Mouse (Mus musculus) thymus, adult 2 months (tissue): ENCODE measurements around the gene Schip1. TPM values are rescaled to one million over a fixed set of nuclear protein-coding genes. Genes with fewer than 3 reads are reported as not detected.

ENCODE experiments used
- DNase-seq: peaks from one replicate; pipeline ENCODE4 v3.0.0; 2021
- H3K27ac ChIP-seq: fragments of 200-500 bp; 2 replicates; pipeline ENCODE4 v1.5.1; 2012; ENCODE audit warnings: low read length, control low read depth; ENCODE audit not compliant: control insufficient read depth, insufficient read depth
- H3K27me3 ChIP-seq: fragments of 200-500 bp; 2 replicates; pipeline ENCODE4 v1.6.1; 2012; ENCODE audit warnings: mild to moderate bottlenecking, low read length, moderate library complexity, mixed read lengths; ENCODE audit not compliant: control insufficient read depth, insufficient read depth
- H3K36me3 ChIP-seq: fragments of 200-500 bp; 2 replicates; pipeline ENCODE4 v1.6.1; 2012; ENCODE audit warnings: mild to moderate bottlenecking, low read length, moderate library complexity; ENCODE audit not compliant: control insufficient read depth, insufficient read depth
- H3K4me1 ChIP-seq: fragments of 200-500 bp; replicated peaks from 2 replicates; pipeline ENCODE4 v1.6.1; 2012; ENCODE audit warnings: low read length; ENCODE audit not compliant: control insufficient read depth, insufficient read depth
- H3K4me3 ChIP-seq: fragments of 200-500 bp; 2 replicates; pipeline ENCODE4 v1.5.1; 2012; ENCODE audit warnings: mild to moderate bottlenecking, low read length, control low read depth, moderate library complexity; ENCODE audit not compliant: control insufficient read depth, insufficient read depth
- CTCF ChIP-seq: fragments of 200-500 bp; IDR thresholded peaks from 2 replicates; pipeline ENCODE4 v1.5.1; 2012; ENCODE audit warnings: mild to moderate bottlenecking, control low read depth, low read length, moderate library complexity, borderline replicate concordance; ENCODE audit not compliant: control insufficient read depth, poor library complexity, insufficient read depth; ENCODE audit errors: extremely low read depth
- POLR2A ChIP-seq: fragments of 200-500 bp; IDR thresholded peaks from 2 replicates; pipeline ENCODE4 v1.6.1; 2012; ENCODE audit warnings: mild to moderate bottlenecking, low read length, control low read depth, moderate library complexity; ENCODE audit not compliant: control insufficient read depth, poor library complexity, insufficient read depth; ENCODE audit errors: extremely low read depth
- WGBS: fragments of 180-500 bp; shearing (Covaris S2); methylation state at CpG from one replicate; pipeline ENCODE4 v1.1.7; 2018; 5-methylcytosine and 5-hydroxymethylcytosine counted together
- polyA plus RNA-seq: library from polyadenylated mRNA; depleted of rRNA; stranded (reverse); fragments of >200 nt; gene quantifications from 2 replicates; pipeline ENCODE4 v1.2.3, GENCODE M21; 2012

Schip1 gene
- polyA plus RNA-seq, 1 experiment: 3.2 TPM

DNA sequence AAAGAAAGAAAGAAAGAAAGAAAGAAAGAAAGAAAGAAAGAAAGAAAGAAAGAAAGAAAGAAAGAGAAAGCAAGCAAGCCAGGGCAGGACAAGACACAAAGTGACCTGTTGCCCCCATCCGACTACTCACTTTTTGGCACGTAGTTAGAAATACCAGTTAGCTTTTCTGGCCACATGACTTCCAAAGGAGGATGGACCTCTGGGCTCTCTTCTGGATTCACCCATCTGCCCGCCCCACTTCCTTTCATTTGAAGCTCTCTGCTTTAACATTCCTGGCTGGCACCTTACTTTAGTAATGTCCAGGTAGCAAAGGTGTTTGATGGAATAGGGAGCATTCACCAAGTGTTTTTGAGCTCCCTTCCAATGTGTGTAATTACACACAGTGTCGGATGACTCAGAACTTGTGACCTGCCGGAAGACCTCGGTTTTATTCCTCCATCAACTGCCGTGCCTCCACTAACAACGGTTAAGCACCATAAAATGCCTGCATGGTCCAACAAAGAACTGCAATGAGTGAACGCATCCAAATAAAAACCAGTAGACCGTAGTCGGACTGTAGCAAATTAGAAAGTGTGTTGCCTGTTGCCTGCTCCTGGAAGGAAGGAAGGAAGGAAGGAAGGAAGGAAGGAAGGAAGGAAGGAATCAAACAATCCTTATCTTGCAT lies 546.1 kb downstream of the Schip1 start:
- TF ChIP-seq CTCF (no peak), POLR2A (no peak)

DNA sequence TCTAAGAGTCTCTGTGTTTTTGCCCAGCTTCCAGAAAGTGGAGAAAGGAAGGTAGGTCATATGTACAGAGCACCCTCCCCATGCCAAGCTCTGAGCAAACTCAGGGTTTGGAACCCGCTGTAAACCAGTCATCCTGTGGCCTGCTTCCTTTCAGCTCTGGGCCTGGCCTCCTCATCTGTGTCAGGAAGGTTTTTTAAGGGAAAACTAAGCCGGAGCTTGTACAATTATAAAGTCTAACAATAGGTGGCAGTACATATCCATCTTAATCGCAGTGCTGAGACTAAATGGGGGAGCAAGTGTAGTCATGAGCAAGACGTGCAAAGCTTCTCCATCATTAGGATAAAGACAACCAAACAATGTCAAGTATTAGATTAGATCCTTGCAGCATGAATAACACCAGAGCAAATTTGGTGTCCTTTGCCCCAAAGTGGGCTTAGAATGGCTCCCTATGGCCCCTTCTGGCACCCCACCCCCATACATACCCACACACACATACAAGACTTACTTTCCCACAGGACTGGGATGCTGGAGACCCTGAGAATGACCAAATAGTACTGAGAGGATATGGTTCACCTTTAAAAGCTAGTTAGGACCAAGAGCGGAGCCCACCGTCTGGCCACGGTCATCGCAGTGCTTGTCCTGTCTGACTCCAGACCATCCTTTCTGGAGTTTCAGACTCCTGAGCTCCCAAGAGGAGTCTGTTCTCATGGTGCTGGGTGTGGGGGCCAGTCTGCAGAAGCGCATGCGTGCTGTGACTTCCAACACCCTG lies 550.6 kb downstream of the Schip1 start:
- no peak for TF ChIP-seq POLR2A
- no peak for TF ChIP-seq CTCF
- H3K4me1 ChIP-seq: no peaks in the 10 kb centered on the region
- peak; percentile 18 for DNase-seq
- no peak overlapping the region for H3K27ac ChIP-seq
- H3K36me3 ChIP-seq: no peaks in the 10 kb centered on the region
- H3K27me3 ChIP-seq: no peaks in the 10 kb centered on the region
- no peak overlapping the region for H3K4me3 ChIP-seq
- WGBS: 49% methylated on average over 10 of the region's 10 CpGs

More for the DNA sequence above, 546.1 kb downstream of the Schip1 start:
- Histone ChIP-seq H3K27me3 (no peaks in the 10 kb centered on the region), H3K4me1 (no peaks in the 10 kb centered on the region), H3K27ac (no peak overlapping the region), H3K4me3 (no peak overlapping the region), H3K36me3 (no peaks in the 10 kb centered on the region)
- WGBS: 93% methylated on average over 11 of the region's 11 CpGs
- DNase-seq: no peak

DNA sequence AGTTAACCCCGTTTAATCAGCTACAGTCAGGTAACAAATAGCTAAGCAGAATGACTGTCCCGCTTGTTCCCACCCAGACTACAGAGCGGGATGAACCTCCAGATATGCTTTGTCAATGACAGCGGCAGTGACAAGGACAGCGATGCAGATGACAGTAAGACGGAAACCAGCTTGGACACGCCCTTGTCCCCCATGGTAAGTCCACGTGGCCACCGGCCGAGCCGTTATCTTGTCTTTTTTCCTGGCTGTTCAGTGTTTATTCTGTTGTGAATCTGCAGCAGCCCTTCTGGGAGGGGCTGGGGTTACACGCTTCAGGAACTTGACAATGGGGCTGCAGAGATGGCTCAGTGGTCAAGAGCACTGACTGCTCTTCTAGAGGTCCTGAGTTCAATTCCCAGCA lies 551.8 kb downstream of the Schip1 start:
- no peaks in the 10 kb centered on the region for H3K4me1 ChIP-seq
- H3K27ac ChIP-seq: no peak overlapping the region
- no peaks in the 10 kb centered on the region for H3K36me3 ChIP-seq
- 91% methylated on average over 12 of the region's 12 CpGs for WGBS
- H3K27me3 ChIP-seq: no peaks in the 10 kb centered on the region
- H3K4me3 ChIP-seq: no peak overlapping the region
- no peak for DNase-seq
- no peak for TF ChIP-seq POLR2A
- no peak for TF ChIP-seq CTCF

- Histone ChIP-seq H3K36me3 (no peaks in the 10 kb centered on the region), H3K27me3 (no peaks in the 10 kb centered on the region), H3K27ac (no peak overlapping the region), H3K4me1 (no peaks in the 10 kb centered on the region), H3K4me3 (no peak overlapping the region)
- DNase-seq: no peak
- TF ChIP-seq CTCF (no peak), POLR2A (no peak)
- WGBS: 95% methylated on average over 10 of the region's 10 CpGs
Measured at GRCm38 (mm10) chr3:68617708-68618107, 553.1 kb downstream of the Schip1 start.

GRCm38 (mm10) chr3:68619097-68619496 lies 554.5 kb downstream of the Schip1 start:
- H3K27me3 ChIP-seq: no peaks in the 10 kb centered on the region
- 86% methylated on average over 5 of the region's 5 CpGs for WGBS

GRCm38 (mm10) chr3:68621971-68622370 lies 557.4 kb downstream of the Schip1 start:
- no peak overlapping the region for H3K27ac ChIP-seq
- H3K4me1 ChIP-seq: no peaks in the 10 kb centered on the region; the same call in 1 of the 2 replicates
- no peaks in the 10 kb centered on the region for H3K27me3 ChIP-seq
- no peaks in the 10 kb centered on the region for H3K36me3 ChIP-seq
- WGBS: 89% methylated on average over 3 of the region's 3 CpGs
- TF ChIP-seq POLR2A (no peak), CTCF (no peak)
- DNase-seq: no peak
- H3K4me3 ChIP-seq: no peak overlapping the region

More at GRCm38 (mm10) chr3:68619097-68619496, 554.5 kb downstream of the Schip1 start:
- no peaks in the 10 kb centered on the region for H3K4me1 ChIP-seq
- H3K36me3 ChIP-seq: no peaks in the 10 kb centered on the region
- H3K27ac ChIP-seq: no peak overlapping the region
- H3K4me3 ChIP-seq: no peak overlapping the region
- TF ChIP-seq POLR2A (no peak), CTCF (no peak)
- DNase-seq: no peak

DNA sequence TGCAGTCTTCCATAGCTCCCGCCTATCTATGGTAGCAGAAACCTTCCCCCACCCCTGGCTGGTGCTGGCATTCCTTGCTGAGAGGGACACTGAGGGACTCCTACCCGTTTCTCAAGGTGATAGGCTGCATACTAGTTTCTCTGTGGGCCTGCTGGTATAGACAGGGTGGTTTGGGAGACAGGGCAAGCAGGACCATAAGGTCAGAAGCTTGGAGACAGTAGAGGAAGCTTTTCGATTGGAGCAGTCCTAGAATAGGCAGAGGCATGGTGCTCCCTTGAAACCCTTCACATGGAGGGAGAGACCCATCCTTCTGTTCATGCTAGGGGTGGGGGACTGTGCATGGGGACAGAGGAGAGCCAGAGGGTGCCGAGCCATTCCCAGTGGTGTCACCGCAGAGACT lies 558.4 kb downstream of the Schip1 start:
- H3K4me1 ChIP-seq: no peaks in the 10 kb centered on the region; the same call in 1 of the 2 replicates
- no peak for DNase-seq
- H3K27me3 ChIP-seq: no peaks in the 10 kb centered on the region
- no peaks in the 10 kb centered on the region for H3K36me3 ChIP-seq
- TF ChIP-seq POLR2A (no peak), CTCF (no peak)
- no peak overlapping the region for H3K27ac ChIP-seq
- H3K4me3 ChIP-seq: no peak overlapping the region
- WGBS: 91% methylated on average over 5 of the region's 5 CpGs
